Mouse (Mus musculus) 3134 (cell line): ENCODE results near the gene Parvb.

Source experiments
- DNase-seq: peaks from one replicate; pipeline ENCODE4 v3.0.0-alpha.2; 2011; ENCODE audit warnings: low spot score; ENCODE audit not compliant: insufficient read length; ENCODE audit errors: extremely low read depth

Gene Parvb

DNA sequence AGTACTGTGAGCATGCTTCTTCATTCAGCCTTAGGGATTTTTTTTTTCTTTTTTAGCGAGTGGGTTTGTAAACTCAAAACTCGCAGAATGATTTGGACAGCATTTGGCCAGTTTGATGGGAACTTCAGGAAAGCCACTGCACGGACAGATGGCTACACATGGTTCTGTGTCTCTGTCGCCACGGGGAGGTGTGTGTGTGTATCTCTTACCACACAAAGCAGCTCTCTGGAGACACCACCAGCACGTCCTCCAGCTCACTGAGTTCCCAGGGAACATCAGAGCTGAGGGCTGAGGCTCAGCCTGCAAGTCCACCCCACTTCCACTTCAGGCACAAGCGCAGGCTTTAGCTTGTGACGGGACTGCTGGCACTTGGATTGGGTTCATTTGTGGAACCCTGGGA lies 22.5 kb downstream of the Parvb start:
- DNase-seq = no peak

GRCm38 (mm10) chr15:84256254-84256850 lies 24.5 kb downstream of the Parvb start:
- DNase-seq = no peak

DNA sequence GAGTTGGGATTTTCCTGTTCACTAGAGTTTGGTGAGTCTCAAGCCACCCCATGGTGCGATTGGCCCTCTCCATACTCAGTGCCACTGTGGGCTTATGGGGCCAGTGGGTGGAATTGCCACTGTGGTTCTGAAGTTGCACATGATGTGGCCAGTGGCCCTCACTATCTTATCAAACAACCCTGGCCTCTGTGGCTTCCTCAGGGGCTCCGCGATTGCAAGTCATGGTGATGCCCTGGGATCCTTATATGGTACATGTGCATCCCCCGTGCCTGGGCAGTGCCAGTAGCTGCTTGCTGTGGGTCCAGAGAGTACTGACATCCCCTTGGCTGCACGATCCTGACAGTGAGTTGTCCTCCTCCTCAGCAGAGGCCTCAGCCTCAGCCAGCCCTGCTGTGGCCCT lies 25.0 kb downstream of the Parvb start:
- DNase-seq = no peak

DNA sequence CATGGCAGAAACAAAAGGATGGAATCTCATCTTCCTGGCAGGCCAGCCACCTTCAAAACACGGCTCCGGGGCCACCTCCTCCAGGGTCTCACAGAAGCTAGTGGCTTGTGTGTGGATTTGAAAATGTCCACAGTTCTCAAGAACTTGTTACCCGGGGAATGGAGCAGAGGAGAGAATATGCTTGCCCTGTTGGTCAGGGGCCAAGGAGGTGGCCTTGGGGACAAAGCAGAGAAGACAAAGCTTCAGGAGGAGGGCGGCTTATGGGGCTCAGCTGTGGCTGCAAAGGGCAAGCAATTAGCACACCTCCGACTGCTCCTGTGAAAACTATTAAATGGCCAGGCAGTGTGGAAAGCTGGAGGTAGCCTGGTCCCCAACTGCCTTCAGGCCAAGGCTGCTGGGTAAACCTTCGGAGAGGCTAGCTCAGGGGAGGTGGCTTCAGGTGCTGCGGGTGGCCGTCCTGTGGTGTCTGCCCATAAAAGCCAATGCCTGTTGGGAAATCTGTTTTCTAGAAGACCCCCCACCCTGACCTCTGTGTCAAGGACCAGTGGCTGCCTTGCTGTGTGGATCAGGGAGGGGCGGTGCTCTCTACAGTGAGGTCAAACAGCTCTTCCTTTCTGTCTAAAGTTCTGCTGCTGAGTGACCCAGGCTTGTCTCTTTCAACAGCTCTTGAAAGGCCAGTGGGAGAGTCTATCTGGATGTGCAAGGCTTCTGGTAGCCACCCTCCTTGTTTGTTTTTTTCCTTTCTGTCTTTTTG lies 26.9 kb downstream of the Parvb start:
- peak; percentile 44 for DNase-seq

DNA sequence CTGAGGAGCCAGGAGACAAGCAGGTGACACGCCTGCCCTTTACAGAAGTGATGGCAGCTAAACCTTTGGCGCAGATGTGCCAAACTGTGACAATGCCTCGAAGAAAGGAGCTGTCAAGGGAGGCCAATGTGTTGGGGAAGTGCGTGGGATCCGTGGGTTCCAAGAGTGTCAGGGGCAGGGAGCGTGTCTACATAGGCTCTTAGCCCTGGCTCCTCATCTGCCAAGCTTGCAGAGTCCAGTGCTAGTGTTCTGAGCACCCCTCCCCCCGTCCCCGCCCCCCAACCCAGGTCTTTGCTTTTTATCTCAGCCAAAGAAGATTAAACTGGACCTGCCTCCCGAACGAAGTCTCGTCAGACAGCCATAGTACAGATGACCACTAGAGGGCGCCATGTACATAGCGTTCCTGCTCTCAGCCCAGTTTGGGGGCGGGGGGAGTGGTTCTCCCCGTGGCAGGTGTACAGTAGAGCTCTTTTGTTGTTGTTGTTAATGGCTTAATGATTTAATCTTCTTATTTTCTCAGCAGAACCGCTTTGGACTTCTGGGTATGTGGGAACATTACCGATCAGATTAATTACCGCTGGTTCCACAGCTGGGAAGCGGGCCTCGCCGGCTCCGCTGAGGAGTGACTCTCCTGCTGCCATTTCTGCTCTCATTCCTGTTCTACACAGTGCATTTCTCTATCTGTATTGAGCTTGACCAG lies 28.4 kb downstream of the Parvb start:
- no peak for DNase-seq

GRCm38 (mm10) chr15:84262630-84263029 lies 30.8 kb downstream of the Parvb start:
- no peak for DNase-seq

DNA sequence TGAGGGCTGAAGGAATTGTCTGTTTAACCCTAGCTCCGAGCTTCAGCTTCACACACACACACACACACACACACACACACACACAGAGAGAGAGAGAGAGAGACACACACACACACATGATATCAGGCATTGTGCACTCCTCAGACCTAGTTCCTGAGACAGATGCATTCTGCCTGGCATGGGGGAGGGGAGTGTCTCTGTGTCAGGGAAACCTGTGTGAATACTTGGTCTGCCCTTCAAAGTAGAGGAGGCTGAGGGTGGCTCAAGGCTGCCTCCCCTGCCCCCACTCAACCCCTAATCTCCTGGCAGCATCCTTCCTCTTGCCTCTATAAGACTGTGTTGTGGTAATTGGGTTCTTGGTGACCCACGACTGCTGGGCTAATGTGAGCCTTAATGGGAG lies 31.7 kb downstream of the Parvb start:
- DNase-seq = no peak

DNA sequence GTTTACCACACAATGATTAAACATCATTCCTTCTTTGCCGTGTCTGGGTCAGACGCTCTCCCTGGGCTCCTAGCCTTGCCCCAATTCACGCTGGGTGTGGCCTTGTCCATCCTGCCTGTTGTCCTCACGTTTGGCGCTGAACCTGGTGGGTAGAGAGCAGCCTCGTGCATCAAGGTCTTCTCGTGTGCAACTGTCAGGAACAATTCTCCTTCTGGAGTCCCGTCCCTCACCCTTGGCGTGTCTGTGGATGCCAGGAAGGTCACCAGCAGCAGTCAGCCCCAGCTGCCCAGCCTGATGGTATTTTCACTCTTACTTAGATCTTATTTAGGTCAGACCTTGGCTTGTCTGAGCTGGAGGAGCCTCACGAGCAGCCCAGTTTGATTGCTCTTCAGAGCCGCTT lies 33.3 kb downstream of the Parvb start:
- no peak for DNase-seq

DNA sequence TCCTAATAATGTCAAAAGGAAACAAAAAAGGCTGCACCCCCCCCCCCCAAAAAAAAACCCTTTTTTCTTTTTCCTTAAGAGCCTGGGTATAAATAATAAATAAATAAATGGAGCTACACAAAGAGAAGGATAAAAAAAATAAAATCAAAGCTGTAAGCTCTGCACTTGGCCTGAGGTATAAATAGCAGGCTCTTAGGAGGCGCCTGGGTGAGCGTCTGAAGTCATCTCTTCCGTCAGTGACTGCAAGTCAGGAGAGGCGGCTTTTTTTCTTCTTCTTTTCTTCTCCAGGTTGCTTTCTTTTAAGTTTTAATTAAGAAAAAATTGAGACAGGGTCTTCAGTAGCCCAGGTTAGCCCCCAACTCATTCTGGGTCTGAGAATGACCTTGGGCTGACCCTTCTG lies 34.4 kb downstream of the Parvb start:
- DNase-seq = no peak

- no peak for DNase-seq
Measured at GRCm38 (mm10) chr15:84267720-84268260, 35.9 kb downstream of the Parvb start.

GRCm38 (mm10) chr15:84269107-84269633 lies 37.3 kb downstream of the Parvb start:
- no peak for DNase-seq

DNA sequence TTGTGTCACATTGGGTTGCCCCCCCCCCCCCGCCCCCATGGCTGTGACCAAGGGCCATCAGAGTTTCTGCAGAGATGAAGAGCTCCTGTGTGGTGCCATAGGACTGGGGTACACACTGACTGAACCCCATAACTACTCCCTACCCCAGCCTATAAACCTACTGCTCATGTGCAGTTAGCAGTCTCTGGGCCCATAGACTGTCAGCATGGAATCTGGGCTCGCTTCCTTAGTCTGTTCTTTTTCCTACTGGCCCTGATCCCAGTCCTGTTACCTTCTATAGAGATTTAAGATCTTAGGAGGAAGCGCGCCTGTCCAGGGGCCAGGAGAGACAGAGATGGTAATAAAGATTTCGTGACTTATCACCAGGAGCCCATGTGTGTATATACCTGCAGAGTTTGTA lies 38.2 kb downstream of the Parvb start:
- no peak for DNase-seq

DNA sequence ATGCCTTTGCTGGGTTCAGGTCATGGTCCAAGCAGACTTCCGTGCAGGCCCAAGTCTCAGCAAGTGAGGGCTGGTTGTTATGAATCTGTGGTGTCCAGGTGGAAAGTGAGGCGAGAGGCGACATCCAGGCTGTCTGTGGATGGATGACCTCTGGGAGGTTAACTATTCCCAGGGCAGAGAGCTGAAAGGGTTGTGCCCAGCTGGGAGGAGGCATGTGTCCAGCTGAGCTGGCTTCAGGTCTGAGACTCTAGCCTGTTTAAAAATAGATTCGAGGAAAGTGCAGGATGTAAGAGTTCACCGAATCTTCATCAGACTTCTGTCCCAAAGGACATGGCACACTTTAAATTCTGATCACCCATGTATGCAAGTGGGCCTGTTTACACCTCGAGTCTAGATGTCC lies 38.6 kb downstream of the Parvb start:
- DNase-seq = no peak

GRCm38 (mm10) chr15:84276066-84276465 lies 44.2 kb downstream of the Parvb start:
- no peak for DNase-seq

- no peak for DNase-seq
Measured at GRCm38 (mm10) chr15:84278091-84278490, 46.2 kb downstream of the Parvb start.

DNA sequence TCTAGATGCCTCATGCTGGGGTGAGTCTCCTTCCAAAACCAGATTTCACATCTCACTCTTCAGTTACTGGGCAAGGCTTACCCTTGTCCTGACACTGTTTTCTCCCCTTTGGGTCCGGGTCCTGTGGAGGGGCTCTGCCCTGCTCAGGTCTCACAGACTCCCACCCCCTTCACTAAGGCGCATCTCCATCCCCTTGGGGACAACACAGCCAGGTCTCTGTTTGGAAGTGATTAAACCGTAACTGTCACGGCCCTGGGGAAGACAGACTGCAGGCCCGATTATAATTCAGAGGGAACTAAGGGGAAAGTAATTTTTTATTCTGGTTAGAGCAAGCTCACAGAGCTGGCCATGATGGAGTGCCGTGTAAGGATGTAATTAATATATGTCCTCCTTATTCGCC lies 46.8 kb downstream of the Parvb start:
- no peak for DNase-seq

- no peak for DNase-seq
Measured at GRCm38 (mm10) chr15:84280309-84280708, 48.5 kb downstream of the Parvb start.

DNA sequence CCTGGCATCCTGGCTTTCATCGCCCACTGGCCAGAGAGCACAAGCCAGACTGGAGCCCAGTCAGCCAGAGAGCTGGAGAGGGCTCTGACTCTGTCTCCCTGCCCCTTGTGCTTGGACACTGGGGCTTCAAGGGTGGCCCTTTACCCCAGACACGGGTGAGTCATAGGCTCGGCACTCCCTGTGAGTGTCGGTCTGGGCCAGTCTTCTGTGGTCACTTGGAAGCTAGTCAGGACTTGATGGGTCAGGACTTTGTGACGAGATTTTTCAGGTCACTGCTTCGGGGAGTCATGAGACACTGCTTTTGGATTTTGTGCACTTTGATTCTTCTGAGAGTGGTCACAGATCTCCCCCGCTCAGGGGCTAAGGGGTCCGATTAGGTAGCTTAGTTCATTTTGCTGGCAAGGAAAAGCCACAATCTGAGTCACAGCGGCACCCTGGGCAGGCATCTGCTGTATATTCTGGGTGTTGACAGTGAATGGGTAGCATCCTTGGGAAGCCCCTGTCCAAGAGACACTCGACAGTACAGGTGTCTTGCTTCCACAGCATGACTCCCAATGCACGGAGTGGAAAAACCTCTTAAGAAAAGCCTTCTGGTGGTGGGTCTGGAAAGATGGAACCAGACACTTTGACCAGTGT lies 49.0 kb downstream of the Parvb start:
- DNase-seq = no peak

DNA sequence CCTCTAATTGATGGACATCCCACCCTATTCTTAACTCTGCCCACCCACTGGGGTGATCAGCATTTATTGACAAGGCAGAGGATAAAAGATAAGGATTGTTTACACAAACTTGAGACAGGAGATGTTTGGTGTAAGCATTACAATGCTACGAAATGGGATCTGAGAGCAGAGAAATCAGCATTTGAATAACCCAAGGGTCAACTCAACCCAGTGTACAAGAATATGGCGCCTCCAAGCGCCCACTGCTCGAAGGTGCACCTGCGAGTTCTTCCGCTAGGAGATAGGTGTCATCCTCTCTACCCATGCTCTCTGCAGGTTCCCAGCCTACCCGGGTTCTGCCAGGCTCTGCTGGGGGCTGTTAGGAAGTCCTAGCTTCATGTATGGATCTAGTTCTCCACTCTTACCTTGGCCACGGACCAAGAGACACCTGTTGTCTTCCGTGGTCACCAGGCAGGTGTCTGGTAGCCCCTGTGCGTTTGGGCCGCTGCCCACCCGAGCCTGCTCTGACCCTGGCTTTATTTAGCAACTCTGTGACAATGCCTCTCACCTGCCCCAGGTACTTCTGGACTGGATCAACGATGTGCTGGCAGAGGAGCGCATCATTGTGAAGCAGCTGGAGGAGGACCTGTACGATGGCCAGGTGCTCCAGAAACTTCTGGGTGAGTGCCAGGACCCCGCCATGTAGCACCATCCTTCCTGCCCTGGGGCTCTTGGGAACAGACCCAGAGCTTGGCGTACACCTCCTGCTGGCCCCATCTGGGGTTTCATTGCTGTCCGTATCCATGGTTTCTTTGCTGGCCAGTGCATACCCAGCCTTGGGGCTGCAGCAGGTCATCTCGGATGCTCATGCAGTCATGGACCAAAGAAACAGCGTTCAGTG lies 50.6 kb downstream of the Parvb start:
- no peak for DNase-seq

DNA sequence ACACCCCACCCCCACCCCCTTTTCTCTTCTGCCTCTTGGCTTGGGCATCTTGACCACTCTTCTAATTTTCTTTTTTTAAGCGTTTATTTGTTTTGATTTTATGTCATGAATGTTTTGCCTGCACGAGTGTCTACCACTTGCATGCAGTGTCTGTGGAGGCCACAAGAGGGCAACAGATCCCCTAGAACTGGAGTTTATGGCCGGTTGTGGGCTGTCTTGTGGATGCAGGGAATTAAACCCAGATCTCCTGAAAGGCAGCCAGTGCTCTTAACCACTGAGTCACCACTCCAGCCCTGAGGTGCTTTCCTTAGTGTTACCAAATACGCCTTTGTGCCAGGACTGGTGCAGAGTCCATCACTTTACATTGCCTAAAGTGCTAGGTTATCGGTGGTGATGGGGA lies 52.2 kb downstream of the Parvb start:
- no peak for DNase-seq
